Mouse (Mus musculus): ENCODE measurements around the gene Rab11fip5.

Gene Rab11fip5

DNA sequence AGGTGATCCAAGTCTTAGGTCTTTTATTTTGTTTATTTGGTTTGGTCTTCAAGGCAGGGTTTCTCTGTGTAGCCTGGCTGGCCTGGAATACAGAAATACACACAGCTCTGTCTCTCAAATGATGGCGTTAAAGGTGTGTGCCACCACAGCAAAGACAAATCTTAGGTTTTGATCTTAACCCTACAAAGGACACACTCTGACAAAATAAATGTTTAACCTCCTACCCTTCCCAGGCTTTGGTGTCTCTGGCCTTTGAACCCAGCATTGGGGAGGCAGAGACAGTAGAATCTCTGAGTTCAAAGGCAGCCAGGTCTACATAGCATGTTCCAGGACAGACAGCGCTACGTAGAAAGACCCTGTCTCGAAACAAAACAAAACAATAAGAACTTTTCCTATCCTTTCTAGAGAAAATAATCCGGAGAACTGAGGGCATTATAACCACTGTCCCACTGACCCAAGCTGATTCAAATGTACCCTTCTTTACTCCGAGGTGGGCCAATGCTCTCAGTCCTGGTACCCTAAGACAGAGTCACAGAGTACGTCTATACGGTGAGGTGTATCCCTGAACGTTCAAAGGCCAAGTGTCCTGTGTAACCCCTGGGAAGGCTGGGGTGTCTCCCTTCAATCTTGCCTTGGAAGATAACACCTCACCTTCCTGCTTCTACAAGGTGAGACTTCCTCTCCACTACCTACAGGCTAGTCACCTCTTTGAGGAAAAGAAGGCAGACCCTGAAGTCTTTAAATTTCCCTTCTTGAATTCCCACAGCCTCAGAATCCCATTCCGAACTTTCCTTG is 1.2 kb downstream of the Rab11fip5 start:
- DNase-seq: no peak

GRCm38 (mm10) chr6:85372496-85372895 is 1.9 kb downstream of the Rab11fip5 start:
- no peak for DNase-seq

DNA sequence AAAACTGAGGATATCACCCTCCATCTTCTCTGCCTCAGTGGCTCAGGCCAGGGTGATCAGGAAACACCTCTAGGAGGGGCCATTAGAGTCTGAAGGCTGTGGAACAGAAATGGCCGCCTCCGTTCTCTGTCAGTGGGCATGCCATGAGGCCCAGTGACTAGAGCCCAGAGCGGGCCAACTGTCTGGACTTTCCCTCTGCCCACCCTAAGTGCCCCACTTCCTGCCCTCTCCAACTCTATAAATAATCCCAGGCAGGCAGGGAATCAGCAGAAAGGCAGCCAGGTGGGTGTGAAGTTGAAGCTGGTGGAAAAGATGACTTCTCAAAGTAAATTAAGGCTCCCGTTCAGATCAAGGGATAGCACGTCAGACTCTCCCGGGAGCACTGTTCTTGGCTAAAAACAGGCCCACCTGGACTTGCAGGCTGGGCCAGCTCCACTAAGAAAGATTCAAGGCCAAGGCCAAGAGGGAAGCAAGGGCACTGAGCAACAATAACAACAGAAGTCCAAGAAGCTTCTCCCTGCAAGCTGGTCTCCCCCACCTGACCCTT is 2.5 kb downstream of the Rab11fip5 start:
- DNase-seq: peak; percentile 30 to 36

DNA sequence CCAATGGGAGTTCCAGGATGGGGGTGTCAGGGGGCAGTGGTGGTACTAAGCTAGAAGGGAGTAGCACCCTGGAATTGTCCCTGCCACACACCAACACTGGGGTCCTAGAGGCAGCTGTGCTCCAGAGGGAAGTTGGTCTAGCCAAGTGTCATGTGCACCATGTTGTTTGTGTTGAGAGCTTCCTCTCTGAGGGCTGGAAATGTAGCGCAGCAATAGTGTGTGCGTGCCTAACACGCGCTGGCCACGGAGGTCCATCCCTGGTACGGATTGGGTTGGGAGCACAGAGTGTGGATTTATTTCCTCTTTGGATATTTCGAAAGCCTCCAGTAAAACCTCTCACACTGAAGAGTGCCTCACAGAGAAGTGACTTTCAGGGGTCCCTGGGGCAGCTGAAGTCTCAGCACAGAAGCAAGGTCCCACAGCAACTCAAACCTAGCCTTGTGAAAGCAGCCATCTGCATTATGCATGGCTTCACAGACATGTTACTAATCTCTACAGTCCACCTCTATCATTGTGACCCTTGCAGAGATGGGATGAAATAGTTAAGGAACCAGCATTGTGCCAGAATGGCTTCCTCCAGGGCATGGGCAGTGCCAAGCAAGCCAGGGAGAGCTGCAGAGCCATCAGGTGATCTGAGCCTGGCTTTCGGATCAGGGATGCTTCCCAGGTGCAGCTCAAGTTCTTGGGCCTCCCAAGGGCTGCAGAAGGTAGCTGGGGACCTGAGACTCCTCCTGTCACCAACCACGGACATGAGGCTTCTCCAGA is 3.6 kb downstream of the Rab11fip5 start:
- DNase-seq: no peak

DNA sequence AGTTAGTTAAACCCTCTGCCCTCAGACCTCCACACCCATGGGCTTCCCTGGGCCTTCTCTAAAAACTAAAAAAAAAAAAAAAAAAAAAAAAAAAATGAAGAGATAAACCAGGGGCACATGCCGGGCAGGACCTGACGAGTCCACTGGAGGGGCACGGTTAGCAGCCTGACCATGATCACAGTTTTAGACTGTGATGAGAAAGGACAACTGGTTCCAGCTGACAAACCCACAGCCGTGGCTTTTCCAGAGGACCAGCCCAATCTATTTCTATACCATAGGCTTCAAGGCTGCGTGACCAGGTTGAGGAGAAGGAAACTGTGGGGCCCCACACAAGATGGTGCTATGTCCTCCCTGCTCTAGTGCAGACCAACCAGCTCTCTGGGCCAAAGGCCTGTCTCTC is 4.4 kb downstream of the Rab11fip5 start:
- no peak for DNase-seq

- peak in 1 of 2 experiments; percentile 35 for DNase-seq
Observed at GRCm38 (mm10) chr6:85369181-85369860, 5.1 kb downstream of the Rab11fip5 start.

DNA sequence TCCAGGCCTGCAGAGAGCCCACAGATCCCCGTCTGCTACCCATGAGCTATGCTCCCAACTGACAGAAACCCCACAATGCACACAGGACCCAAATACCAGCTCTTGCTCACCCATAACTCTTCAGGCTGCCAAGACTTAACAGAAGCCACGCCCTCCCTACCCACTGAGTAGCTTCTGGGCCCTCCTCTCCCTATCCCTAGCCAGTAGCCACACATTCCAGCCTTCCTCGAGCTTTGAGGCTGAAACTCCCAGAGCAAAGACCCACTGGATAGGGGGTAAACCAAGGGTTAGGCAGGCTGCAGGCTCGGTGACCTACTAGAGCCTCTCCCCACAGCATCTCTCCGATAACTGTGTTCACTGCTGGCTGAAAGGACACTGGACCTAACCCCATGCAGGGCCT is 5.7 kb downstream of the Rab11fip5 start:
- DNase-seq: no peak

GRCm38 (mm10) chr6:85368166-85368565 is 6.3 kb downstream of the Rab11fip5 start:
- no peak for DNase-seq

DNA sequence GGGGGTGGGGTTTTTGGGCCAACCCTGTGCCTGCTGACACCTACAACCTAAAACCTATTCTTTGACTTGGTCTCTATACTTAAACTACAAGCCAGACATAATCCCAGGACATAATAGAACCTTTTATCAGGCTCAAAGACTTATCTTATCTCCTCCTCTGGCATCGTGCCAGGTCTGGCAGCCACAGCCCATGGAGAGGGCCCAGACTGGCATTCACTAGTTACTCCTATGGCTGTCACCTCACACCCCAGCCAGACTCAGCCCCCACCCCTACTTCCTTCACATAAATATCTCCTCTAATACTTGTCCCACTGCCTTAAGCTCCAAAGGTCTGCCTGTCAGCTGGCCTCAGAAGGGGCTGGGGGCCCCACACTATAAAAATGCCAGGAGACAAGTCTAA is 8.0 kb downstream of the Rab11fip5 start:
- DNase-seq: peak; percentile 36 to 62

DNA sequence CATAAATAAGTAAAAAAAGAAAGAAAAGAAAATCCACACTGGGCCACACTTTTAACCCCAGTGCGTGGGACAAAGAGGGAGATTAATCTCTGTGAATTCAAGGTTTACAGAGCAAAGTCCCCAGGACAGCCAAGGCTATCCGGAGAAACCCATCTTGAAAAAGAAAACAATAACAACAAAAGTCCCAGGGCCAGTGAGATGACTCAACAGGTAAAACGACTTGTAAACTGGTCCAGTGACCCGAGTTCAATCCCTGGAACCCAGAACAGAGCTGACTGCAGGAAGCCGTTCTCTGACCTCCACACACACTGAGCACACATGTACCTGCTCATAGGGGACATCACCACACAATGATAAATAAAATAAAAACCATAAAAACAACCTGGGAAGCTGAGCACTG is 10.0 kb downstream of the Rab11fip5 start:
- no peak for DNase-seq

GRCm38 (mm10) chr6:85363906-85364260 is 10.6 kb downstream of the Rab11fip5 start:
- no peak for DNase-seq

DNA sequence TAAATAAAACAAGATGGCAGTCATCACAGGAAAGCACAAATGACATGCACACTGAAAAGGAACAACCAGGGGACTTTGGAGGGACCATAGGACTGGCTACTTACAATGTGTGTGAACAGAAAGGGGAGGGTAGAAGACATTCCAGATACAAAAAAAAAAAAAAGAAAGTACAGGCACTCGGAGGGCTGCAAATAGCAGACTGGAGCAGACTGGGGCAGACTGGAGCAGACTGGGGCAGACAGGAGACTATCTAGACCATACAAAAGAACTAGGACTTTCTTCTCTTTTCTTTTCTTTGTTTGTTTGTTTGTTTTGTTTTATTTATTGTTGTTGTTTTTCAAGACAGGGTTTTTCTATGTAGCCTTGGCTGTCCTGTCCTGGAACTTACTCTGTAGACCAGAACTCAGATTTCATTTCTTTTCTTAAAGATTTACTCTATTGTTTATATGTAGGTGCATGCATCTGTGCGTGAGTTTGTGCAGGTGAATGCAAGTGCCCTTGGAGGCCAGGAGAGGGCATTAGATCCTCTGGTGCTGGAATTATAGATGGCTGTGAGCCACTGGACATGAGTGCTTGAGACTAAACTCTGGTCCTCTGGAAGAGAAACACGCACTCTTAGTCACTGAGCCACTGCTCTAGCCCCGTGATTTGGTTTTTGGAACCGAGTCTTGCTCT is 11.1 kb downstream of the Rab11fip5 start:
- DNase-seq: no peak

DNA sequence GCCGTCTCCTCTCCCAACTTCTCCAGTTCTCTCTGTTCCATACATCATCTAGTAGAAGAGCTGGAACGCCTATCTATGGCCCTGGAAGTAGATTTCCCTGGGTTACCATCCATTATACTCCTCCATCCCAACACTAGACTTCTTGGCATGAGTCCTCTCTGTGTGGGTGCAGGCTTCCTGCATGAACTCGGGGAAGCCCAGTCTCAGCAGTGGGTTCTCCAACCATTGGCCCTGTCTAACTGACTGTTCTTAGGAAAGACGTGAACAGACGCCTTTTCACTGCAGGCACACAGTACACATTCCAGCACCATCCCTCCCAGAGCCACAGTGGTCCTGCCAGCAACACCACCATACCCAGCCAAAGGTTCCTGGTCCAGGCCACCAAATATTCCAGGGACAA is 11.8 kb downstream of the Rab11fip5 start:
- no peak for DNase-seq

DNA sequence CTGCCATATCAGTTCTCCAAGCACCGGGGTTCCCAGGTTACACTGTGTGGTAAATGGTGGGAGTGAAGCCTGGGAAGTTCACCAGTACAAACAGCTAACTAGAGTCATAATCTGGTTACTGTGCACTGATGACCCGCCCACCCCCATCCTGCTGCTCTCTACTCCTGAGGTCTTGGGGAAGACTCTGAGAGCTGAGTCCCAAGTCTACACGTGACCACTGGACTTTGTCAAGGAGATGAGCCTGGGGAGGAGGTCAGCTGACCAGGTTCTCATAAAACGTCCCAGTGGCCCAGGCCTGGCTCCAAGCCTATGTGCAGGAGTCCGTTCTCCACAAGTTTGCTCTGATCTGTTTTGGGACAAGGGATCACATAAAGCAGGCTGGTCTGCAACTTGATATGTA is 14.1 kb downstream of the Rab11fip5 start:
- no peak for DNase-seq

GRCm38 (mm10) chr6:85358877-85359276 is 15.6 kb downstream of the Rab11fip5 start:
- DNase-seq: no peak

DNA sequence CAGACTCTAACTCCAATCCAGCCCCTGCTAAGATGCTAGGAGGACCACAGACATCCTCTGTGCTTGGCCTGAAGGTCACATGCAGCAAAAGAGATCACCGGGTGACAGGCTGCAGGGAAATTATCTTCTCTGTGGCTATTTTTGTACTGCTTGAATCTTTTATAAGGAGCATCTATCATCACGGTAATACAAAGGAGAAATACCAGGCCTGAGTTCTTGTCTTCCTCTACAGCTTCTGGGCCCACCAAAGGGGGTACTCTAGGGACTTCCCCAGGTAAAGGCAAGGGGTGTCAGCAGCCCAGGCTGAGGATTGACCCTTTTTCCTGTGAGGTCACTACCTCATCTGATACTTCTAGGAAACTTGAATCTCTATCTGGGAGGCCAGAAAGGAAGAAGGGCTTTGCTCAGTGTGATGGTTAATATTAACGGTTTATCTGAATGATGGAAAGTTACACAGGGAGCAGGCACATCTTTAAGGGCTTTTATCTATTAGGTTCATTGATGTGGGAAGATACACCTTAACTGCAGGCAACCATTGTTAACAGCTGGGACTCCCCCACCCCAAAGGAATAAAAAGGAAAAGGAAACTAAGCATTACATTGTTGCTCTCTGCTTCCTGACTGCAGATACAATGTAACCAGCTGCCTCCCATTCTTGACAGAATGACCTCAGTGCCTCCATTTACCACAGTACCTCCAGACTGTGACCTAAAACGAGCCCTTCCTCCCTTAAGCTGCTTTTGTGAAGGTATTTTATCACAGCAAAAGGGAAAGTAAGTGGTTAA is 17.6 kb downstream of the Rab11fip5 start:
- no peak for DNase-seq

- no peak for DNase-seq
Observed at GRCm38 (mm10) chr6:85355753-85356152, 18.7 kb downstream of the Rab11fip5 start.

DNA sequence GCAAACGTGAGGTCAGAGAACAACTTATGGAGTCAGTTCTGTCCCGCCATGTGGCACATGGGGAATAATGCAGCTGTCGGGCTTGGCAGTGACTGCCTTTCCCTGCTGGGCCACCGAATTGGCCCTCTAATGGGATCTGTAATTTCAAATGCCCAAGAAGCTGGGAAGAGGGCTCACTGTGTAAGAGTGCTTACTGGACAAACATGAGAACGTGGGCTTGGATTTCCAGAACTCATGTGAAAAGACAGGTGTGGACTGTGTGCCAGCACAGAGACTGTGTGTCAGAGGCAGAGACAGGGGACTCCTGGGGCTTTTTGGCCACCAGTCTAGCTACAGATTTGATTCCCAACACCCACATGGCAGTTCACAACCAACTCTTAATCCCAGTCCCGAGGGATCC is 19.7 kb downstream of the Rab11fip5 start:
- peak; percentile 64 to 76 for DNase-seq

- DNase-seq: no peak
Observed at GRCm38 (mm10) chr6:85353706-85354105, 20.7 kb downstream of the Rab11fip5 start.

- no peak for DNase-seq
Observed at GRCm38 (mm10) chr6:85350157-85350556, 24.3 kb downstream of the Rab11fip5 start.

DNA sequence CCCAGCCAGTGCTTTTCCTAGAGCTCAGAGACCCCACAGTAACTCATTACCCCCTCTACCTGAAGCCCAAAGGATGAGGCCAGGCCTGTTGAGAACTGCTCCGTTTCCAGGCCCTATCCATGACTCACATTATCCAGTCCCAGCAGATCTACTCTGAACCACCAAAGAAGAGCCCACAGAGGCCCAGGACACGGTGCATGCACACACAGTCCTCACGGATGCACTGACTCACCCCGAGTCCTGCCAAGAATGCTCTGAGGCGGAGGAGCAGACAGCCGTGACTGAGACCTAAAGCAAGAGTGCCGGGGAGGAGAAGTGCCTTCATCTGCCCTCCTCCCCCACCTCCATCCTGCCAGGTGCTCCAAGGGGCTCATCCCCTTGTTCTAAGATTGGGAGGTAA is 25.2 kb downstream of the Rab11fip5 start:
- no peak for DNase-seq

- DNase-seq: no peak
Observed at GRCm38 (mm10) chr6:85348133-85348532, 26.3 kb downstream of the Rab11fip5 start.

Data from cerebellum, postnatal 14 days (tissue).